Mouse (Mus musculus) G1E (cell line): ENCODE measurements at regions not wholly inside any gene's neighbourhood (a gene's known extent, or its start where the extent isn't known, plus 50 kb on each side); places are given as distances from the start of the nearest gene placed in this dataset.

Source experiments
- CTCF ChIP-seq: IDR thresholded peaks from 2 replicates; pipeline ENCODE4 v1.5.1; 2012; ENCODE audit warnings: low read depth, low read length, inconsistent platforms, mixed read lengths
- GATA1 ChIP-seq: IDR thresholded peaks from 2 replicates; pipeline ENCODE4 v1.6.1; 2012; ENCODE audit warnings: borderline replicate concordance, low read length, inconsistent platforms, mixed read lengths
- POLR2AphosphoS5 ChIP-seq: IDR thresholded peaks from 2 replicates; pipeline ENCODE4 v1.6.1; 2012; ENCODE audit warnings: low read depth, low read length, inconsistent platforms; ENCODE audit not compliant: insufficient replicate concordance
- TAL1 ChIP-seq: conservative IDR thresholded peaks from 2 replicates; pipeline ENCODE4 v1.6.1; 2012; ENCODE audit warnings: low read depth, low read length, inconsistent platforms, mixed read lengths

- TF ChIP-seq CTCF (no peak), POLR2AphosphoS5 (no peak), TAL1 (no peak), GATA1 (no peak)
Measured at GRCm38 (mm10) chr13:83206622-83207021, 297.2 kb upstream of the Mef2c start.
